Mouse (Mus musculus): Measurements from ENCODE around the gene Ubd. TPM values are rescaled to one million over a fixed set of nuclear protein-coding genes. Genes with fewer than 3 reads are reported as not detected.

Ubd gene
- total RNA-seq, 4 experiments from 2014 or later, result not detected

Other genes starting within 250 kb of the Ubd start
- 100 to 1,000 TPM in 2 of 4 experiments, 10 to 100 TPM in 2; 89.3 to 121 (median 108) TPM for gene Ppp1r11, start 242.2 kb upstream of the Ubd start, total RNA-seq (2022)
- 10 to 100 TPM; 22.3 to 27.7 (median 26.2) TPM for gene Znrd1, start 235.3 kb upstream of the Ubd start, total RNA-seq (2022)
- gene Znrd1as, start 235.3 kb upstream of the Ubd start, total RNA-seq (2022), result 10 to 100 TPM; 13.8 to 22.2 (median 15.3) TPM
- gene 2410137M14Rik, start 212.7 kb upstream of the Ubd start, total RNA-seq (2022), result 1 to 10 TPM in 2 of 4 experiments, under 1 TPM in 2; 0.50 to 1.4 (median 0.90) TPM
- under 1 TPM in 1 of 4 experiments, not detected in 3; 0.25 TPM for gene H2-M5, start 204.4 kb upstream of the Ubd start, total RNA-seq (2022)
- 1 to 10 TPM in 3 of 4 experiments, under 1 TPM in 1; 0.87 to 2.4 (median 1.4) TPM for gene Zfp57, start 192.7 kb upstream of the Ubd start, total RNA-seq (2022)
- gene Mog, start 170.5 kb upstream of the Ubd start, total RNA-seq (2022), result not detected
- 1 to 10 TPM; 7.2 to 9.2 (median 7.4) TPM for gene Gabbr1, start 147.9 kb upstream of the Ubd start, total RNA-seq (2022)
- gene Olfr90, start 105.4 kb upstream of the Ubd start, total RNA-seq (2022), result not detected
- gene Olfr91, start 95.6 kb upstream of the Ubd start, total RNA-seq (2022), result not detected
- gene Olfr92, start 73.8 kb upstream of the Ubd start, total RNA-seq (2022), result not detected
- gene Olfr93, start 32.4 kb upstream of the Ubd start, total RNA-seq (2022), result not detected
- gene Olfr94, start 7.1 kb downstream of the Ubd start, total RNA-seq (2022), result not detected
- not detected for gene Olfr95, start 19.2 kb downstream of the Ubd start, total RNA-seq (2022)
- not detected for gene Olfr96, start 26.3 kb downstream of the Ubd start, total RNA-seq (2022)
- gene Olfr97, start 43.4 kb downstream of the Ubd start, total RNA-seq (2022), result not detected
- gene Olfr98, start 69.9 kb downstream of the Ubd start, total RNA-seq (2022), result not detected
- gene H2-M3, start 76.3 kb downstream of the Ubd start, total RNA-seq (2022), result 1 to 10 TPM; 3.2 to 4.4 (median 3.6) TPM
- gene Olfr99, start 89.6 kb downstream of the Ubd start, total RNA-seq (2022), result not detected
- gene Olfr101, start 110.4 kb downstream of the Ubd start, total RNA-seq (2022), result not detected
- not detected for gene Olfr102, start 123.2 kb downstream of the Ubd start, total RNA-seq (2022)
- gene Olfr103, start 145.8 kb downstream of the Ubd start, total RNA-seq (2022), result not detected
- gene Olfr104-ps, start 165.7 kb downstream of the Ubd start, total RNA-seq (2022), result not detected
- not detected for gene Olfr105-ps, start 185.1 kb downstream of the Ubd start, total RNA-seq (2022)
- gene Olfr106-ps, start 196.5 kb downstream of the Ubd start, total RNA-seq (2022), result not detected
- not detected for gene Olfr107, start 205.3 kb downstream of the Ubd start, total RNA-seq (2022)